Mouse (Mus musculus) layer of hippocampus, adult 9-11 months (tissue): ENCODE measurements around the gene Gm21783.
"Not testable (repeated sequence)": the region's sequence is repeated elsewhere in the genome, so short reads cannot be mapped to it uniquely, and the experiment has no call there.

Experiments
- DNase-seq: peaks from one replicate; pipeline ENCODE4 v3.0.0; 2022

Gm21783 gene

GRCm38 (mm10) chrY:44981163-44981562, at the start of gene Gm21783:
Gene Gm21783, minus strand, starts transcription at chrY:44981263.
- DNase-seq, result not testable (repeated sequence)
